Mouse (Mus musculus) heart, adult 11 months (tissue): ENCODE results near the gene Snx9.

ENCODE experiments used
- DNase-seq: peaks from one replicate; pipeline ENCODE4 v3.0.0; 2022

The Snx9 gene

DNA sequence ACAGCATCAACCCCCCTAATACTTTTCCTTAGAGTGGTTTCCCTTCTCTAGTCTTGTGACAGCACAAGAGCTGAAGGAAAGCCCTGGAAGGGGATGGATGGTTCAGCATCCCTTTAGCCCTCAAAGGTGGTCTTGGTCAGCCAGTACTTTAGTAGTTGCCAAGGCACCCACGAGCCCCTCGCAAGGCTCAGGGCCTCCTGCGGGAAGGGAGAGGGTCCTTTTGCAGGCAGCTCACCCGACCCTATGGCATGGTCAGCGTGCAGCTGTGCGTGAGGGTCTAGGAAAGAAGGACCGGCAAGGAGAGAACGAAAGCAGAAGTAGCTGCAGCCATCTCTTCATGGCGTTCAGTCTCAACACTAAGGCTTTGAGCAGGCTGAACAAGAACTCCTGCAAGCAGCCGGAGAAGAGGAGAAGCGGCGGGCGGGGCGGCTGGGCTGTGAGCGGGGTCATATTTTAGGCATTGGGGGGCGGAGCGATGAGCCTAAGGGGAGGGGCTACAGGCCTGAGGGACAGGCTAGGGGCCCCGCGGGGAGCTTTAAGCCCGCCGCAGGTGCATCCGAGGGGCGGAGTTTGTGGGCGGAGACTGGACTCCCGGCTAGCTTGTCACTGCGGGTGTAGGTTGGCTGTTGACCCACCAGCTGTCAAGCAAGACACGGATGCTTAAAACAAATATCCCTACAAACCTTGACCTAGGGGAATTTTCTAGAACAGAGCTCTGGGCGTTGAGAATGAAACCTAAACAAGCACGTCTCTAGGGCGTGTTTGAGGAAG lies 93.6 kb downstream of the Snx9 start:
- peak; percentile 98 for DNase-seq

DNA sequence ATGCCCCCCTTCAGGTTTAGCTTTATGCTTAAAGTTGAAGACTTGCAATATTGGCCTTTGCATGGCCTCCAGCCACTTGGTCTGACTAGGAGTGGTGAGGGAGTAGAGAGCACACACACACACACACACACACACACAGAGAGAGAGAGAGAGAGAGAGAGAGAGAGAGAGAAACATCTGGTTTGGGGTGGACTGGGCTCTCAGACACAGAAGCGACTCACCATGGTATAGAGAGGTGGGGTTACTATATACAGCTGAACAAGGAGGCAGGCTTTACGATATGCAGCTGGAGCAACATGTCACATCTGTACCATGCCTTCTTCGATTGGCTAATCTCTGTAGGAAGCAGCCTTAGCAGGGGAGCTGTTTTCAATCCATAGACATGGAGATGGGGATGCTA lies 94.6 kb downstream of the Snx9 start:
- DNase-seq: no peak

DNA sequence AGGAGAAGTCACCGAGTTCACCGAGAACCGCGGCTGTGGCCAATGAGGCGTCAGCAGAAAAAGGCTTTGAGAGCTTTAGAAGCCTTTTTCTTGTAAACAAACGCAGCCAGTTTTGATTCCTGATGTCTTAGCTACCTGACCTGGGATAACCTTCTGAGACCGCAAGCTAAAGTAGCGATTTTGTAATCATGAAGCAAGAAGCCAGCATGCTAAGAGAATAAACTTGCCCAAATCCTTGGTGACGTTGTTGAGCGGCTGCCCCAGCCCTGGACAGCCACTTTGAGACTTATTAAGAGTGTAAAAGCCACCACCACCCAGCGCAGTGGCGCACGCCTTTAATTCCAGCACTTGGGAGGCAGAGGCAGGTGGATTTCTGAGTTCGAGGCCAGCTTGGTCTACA lies 95.1 kb downstream of the Snx9 start:
- no peak for DNase-seq

GRCm38 (mm10) chr17:5937441-5937840 lies 96.3 kb downstream of the Snx9 start:
- DNase-seq: peak; percentile 90

- DNase-seq: peak; percentile 92
Observed at GRCm38 (mm10) chr17:5939871-5940270, 98.7 kb downstream of the Snx9 start.

GRCm38 (mm10) chr17:5940792-5941191 lies 99.7 kb downstream of the Snx9 start:
- DNase-seq: peak; percentile 98

DNA sequence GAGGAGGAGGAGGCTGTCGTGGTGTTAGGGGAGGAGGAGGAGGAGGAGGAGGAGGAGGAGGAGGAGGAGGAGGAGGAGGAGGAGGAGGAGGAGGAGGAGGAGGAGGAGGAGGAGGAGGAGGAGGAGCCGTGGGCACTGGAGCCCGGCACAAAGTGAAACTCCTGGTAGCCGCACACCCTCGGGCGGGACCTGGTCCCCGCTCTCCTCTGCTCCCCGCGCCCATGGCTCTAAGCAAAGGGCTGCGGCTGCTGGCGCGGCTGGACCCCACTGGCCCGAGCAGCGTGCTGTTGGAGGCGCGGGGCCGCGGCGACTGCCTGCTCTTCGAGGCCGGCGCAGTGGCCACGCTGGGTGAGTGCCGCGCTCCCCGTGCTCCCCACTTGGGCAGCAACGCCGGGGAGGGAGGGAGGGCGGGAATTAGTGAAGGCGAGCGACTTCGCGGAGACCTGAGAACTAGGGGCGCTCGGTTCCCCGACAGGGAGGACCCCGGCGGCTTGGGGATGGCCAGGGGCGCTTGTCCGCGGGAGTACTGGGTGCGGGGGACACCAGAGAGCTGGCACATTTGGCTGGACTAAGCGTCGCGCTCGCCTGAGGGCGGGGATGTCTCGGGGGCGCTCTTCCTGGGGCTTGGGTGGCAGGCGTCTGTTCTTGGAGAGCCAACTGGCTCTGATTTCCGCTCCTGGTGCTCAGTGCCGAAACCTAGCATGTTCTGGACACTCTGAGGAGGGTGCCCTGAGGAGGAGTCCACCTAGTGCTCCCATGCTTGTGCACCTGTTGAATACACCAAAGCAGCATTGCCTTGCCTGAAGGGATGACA lies 100.3 kb downstream of the Snx9 start, which contains the start of gene Synj2:
TSS of gene Synj2 (plus strand) at position 51 of the 814 bp plus-strand sequence.
- peak; percentile 96 for DNase-seq

- peak; percentile 70 for DNase-seq
Observed at GRCm38 (mm10) chr17:5942156-5942555, 101.0 kb downstream of the Snx9 start.

DNA sequence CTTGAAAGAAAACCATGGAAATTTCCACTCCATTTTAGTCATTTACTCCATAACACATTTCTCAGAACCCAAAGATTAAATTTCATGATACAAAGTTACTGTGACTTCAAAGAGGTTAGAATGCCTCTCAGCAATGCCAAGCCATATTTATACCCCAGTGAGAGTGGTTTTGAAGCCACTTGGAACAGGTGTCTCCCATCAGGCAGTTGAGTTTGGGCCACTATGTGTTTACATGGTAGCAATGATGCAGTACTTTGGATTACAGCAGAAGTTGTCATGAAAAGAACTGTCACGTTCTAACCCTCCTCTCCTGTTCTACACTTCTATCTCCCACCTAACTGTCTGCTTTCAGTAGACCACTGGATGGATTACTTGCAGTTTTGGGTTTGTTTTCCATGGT lies 101.9 kb downstream of the Snx9 start:
- DNase-seq: peak; percentile 89

DNA sequence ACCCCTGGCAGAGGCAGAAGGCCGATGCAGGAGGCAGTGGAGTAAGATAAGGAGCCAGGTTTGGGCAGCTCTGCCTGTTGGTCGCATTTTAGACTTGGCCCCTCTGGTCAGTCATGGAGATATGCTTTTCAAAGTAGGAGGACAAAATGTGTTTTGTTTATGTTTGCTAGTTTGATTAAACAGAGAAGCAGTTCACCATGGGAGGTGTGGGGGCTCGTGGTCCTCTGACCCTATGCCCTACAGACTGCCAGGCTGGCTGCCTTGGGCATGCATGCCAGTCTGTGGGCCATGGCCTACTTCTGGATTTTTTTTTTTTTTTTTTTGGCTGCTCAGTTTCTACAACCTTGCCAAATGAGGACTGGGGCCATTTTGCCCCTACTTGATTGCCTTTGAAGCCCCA lies 105.9 kb downstream of the Snx9 start:
- DNase-seq: peak; percentile 85

DNA sequence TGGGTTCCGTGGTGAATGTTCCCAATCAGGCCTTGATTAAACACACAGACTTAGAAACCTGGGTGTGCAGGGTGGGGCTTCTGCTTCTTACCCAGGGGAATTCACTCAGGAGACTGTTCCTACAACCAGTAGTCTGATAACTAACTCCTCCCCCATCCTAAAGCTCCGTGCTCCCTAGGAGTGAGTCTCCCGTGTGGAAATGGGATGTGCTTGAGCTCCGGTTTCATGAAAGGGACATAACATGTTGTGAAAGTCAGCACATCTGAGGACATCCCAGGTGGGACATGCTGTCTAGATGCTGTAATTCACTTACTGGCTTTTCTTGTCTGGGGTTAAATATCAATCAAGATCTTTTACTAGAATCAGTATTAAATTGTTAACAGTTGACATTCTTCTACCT lies 111.3 kb downstream of the Snx9 start:
- DNase-seq: peak; percentile 80

DNA sequence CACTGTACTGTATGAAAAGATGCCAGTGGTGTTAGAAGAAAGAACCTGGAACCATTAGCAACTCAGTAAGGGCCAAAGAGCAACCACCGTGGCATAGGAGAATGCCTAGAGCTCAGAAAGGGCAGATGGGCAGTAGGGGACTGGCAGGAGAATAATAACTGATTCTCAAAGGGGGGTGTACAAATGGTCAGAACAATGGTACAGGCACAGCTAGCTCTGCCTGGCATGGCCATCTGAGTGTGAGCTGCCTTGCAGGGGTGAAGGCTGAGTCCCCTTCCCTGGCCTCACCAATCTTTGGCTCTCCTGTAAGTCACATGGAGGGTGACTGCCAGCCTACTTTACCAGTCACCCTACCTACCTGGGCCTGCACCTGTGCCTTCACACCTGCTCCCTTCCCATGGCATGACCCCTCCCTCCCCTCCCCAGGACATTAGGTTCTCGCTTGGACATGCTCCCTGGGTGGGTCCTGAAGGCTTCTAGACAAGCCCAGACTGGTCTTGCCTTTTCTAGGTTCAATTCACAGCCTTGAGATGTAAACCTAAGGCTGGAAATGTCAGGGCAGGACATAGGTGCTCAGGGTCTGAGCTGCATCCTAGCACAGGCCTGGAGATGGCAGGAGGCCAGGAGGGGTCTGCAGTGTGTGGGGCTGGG lies 115.3 kb downstream of the Snx9 start:
- DNase-seq: peak; percentile 90

- DNase-seq: peak; percentile 92
Observed at GRCm38 (mm10) chr17:5957097-5957496, 116.0 kb downstream of the Snx9 start.

- no peak for DNase-seq
Observed at GRCm38 (mm10) chr17:5958229-5958628, 117.1 kb downstream of the Snx9 start.

- DNase-seq: peak; percentile 90
Observed at GRCm38 (mm10) chr17:5958636-5959035, 117.5 kb downstream of the Snx9 start.

DNA sequence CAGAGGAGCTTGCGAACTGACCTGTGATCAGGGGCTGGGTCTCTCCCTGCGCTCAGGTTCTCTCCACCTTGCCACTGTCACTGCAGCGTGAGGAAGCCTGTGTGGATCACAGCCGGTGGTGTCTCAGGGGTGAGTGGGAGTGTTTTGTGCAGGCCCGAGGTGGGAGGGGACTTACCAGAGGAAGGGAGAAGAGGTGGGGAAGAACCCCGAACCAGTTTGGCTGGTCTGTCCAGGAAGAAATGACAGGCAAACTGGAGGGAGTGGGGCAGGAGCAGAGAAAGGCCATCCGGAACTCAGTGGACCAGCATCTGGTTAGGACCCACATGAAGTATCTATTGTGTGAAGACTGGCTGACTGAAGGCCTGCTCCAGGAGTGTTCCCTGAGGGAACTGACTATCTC lies 118.0 kb downstream of the Snx9 start:
- DNase-seq: no peak

- peak; percentile 95 for DNase-seq
Observed at GRCm38 (mm10) chr17:5959802-5960201, 118.7 kb downstream of the Snx9 start.

DNA sequence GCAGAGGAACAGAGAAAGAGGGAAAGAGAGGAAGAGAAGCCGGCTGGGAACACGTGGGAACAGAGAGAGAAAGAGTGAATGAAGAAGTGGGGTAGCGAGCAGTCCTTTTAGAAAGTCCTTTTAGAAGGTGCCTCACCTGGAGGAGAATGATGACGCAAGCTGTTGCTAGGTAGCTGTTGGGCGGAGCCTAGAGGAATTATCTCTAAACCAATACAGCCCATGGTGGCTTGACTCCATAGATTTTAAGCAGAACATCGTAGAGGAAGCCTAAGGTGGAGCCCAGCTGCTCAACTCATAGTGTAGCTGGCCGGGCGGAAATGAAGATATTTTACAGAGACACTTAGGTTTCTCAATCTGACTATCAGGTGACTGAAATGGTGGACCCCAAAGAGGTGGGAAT lies 122.6 kb downstream of the Snx9 start:
- DNase-seq: peak; percentile 59

DNA sequence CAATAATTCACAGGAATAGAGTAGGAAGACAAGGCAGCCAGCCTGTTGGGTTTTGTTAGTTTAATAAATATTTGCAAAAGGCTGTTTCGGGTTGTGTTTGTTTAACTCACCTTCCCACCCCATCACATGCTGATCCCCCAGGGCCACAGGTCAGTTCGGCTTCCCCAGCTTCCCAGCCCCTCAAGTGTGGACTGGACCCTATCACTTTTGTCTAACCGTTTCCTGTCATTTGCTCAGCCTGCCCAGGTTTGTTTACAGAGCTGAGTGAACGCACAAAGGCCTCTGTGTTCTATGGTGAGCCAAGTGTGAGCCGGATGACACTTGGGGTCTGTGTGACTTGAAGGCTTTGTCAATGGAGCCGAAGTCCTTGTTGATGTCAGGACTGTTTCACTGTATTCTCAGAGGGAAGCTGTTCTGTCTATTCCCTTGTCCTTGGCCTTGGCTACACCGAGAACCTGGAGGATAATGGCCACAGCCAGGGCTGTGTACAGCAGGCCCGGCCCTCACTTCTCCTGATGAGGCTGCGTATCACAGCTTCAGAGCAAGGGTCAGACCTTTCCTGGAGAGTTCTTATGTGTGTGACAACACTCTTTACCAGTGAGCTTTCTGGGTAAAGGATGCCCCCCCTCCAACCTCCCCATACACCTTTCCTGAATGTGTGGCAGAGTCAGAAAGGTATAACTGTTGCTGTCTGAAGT lies 124.1 kb downstream of the Snx9 start:
- peak; percentile 79 for DNase-seq

GRCm38 (mm10) chr17:5966706-5967105 lies 125.6 kb downstream of the Snx9 start:
- peak; percentile 74 for DNase-seq

DNA sequence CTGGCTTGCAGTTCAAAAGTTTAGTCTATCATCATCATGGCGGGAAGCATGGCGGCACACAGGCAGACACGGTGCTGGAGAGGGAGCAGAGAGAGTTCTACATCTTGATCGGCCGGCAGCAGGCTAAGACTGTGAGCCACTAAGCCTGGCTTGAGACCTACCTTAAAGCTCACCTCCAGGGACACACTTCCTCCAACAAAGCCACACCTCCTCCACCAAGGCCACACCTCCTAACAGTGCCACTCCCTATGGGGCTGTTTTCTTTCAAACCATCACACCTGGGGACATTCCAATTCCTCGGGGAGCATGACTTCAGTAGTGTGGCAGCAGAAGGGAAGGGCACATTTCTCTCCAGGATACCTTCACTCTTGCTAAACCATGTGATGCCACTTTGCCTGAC lies 127.4 kb downstream of the Snx9 start:
- peak; percentile 89 for DNase-seq

GRCm38 (mm10) chr17:5969246-5969645 lies 128.1 kb downstream of the Snx9 start:
- DNase-seq: peak; percentile 78

DNA sequence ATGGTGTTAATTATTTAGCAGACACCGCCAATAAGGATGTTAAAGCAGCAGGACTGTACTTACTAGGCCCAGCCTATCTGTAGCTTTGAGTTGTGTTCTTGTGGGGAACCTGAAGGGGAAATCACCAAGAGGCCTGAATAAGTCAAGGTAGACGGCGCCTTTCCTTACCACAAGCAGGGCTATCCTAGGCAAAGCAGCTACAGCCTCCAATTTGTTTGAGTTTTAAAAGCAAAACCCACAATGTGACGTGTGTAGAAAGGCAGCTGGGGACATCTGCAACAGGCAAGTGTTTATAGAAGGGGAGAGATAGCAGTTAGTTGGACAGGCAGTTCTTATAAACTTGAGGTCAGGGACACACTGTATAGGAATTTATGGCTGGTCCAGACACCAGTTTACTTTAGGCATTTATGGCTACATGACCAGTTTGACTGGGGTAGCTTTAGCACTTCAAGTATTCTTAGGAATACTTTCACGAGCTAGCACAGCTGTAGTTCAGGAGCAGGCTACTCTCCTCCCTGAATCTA lies 129.2 kb downstream of the Snx9 start:
- DNase-seq: peak; percentile 79
